8 mouse cellular contexts compared by ENCODE assay signal in genomic region chr17:56474831-56475581, GRCm38 (mm10). TPM values are rescaled to one million over a fixed set of nuclear protein-coding genes. Genes with fewer than 3 reads are reported as not detected.
DNase-seq lines count a peak whose midpoint lies in the region; ATAC-seq lines count a peak whose summit lies in the region.

No protein-coding gene starts in this region.

- no peak overlapping the region; the same call in 1 of the 2 replicates for H3K27ac ChIP-seq in embryonic facial prominence, embryonic 13.5 days
- peak overlapping the region; percentile 92 for H3K27ac ChIP-seq in hindbrain, embryonic 15.5 days (replicated peaks)
- H3K27ac ChIP-seq in liver, embryonic 16.5 days (ENCODE audit: low read length) = no peak overlapping the region

- peaks cover 66% of the 10 kb centered on the region for H3K4me1 ChIP-seq in embryonic facial prominence, embryonic 13.5 days
- H3K4me1 ChIP-seq in hindbrain, embryonic 15.5 days (replicated peaks) = peaks cover 46% of the 10 kb centered on the region
- peaks cover 32% of the 10 kb centered on the region for H3K4me1 ChIP-seq in liver, embryonic 16.5 days (ENCODE audit: control insufficient read depth, low read depth, low read length)

- WGBS in embryonic facial prominence, embryonic 13.5 days = 1% methylated on average over 24 of the region's 24 CpGs
- WGBS in hindbrain, embryonic 15.5 days = under 1% methylated on average over 24 of the region's 24 CpGs
- 2% methylated on average over 24 of the region's 24 CpGs for WGBS in liver, embryonic 16.5 days (ENCODE audit: insufficient replicate concordance)

- peak overlapping the region; percentile 97 for H3K4me2 ChIP-seq in embryonic facial prominence, embryonic 13.5 days
- peak overlapping the region; percentile 98 for H3K4me2 ChIP-seq in hindbrain, embryonic 15.5 days
- H3K4me2 ChIP-seq in liver, embryonic 16.5 days (ENCODE audit: low read depth, low read length) = peak overlapping the region; percentile 70

- peaks cover 53% of the 10 kb centered on the region for H3K27me3 ChIP-seq in embryonic facial prominence, embryonic 13.5 days
- H3K27me3 ChIP-seq in hindbrain, embryonic 15.5 days = no peaks in the 10 kb centered on the region
- peaks cover 71% of the 10 kb centered on the region for H3K27me3 ChIP-seq in liver, embryonic 16.5 days (ENCODE audit: control insufficient read depth, insufficient read depth, low read depth, low read length)

- ATAC-seq in CD4-positive, CD25-positive, alpha-beta regulatory T cell, adult 4 months = no peak
- ATAC-seq in embryonic facial prominence, embryonic 13.5 days (ENCODE audit: insufficient number of reproducible peaks, insufficient read depth, low FRiP score, low TSS enrichment, low read depth) = no peak
- peak; percentile 11; the same call in 1 of the 2 replicates for ATAC-seq in hindbrain, embryonic 15.5 days (ENCODE audit: low FRiP score, low read depth)
- no peak for ATAC-seq in liver, embryonic 16.5 days (ENCODE audit: low read depth)

- no peaks in the 10 kb centered on the region for H3K36me3 ChIP-seq in embryonic facial prominence, embryonic 13.5 days
- no peaks in the 10 kb centered on the region for H3K36me3 ChIP-seq in hindbrain, embryonic 15.5 days
- no peaks in the 10 kb centered on the region for H3K36me3 ChIP-seq in liver, embryonic 16.5 days (ENCODE audit: control insufficient read depth, insufficient read depth)

- H3K4me3 ChIP-seq in embryonic facial prominence, embryonic 13.5 days = peak overlapping the region; percentile 79
- H3K4me3 ChIP-seq in hindbrain, embryonic 15.5 days = peak overlapping the region; percentile 88
- H3K4me3 ChIP-seq in liver, embryonic 16.5 days (ENCODE audit: low read depth, low read length) = peak overlapping the region; percentile 58

- DNase-seq in CD4-positive, CD25-positive, alpha-beta regulatory T cell, adult 2 months (ENCODE audit: low read depth, low spot score) = peak; percentile 41
- DNase-seq in B cell, adult 2 months = peak; percentile 45 to 54
- peak; percentile 63 for DNase-seq in retina, postnatal 7 days (ENCODE audit: low read depth, low spot score)
- DNase-seq in ovary, postnatal 10 days (ENCODE audit: low spot score) = no peak

- H3K9me3 ChIP-seq in embryonic facial prominence, embryonic 13.5 days = no peaks in the 10 kb centered on the region
- H3K9me3 ChIP-seq in hindbrain, embryonic 15.5 days = no peaks in the 10 kb centered on the region
- peaks cover 2% of the 10 kb centered on the region; the same call in 1 of the 2 replicates for H3K9me3 ChIP-seq in liver, embryonic 16.5 days (replicated peaks; ENCODE audit: control insufficient read depth, low read length)

- H3K9ac ChIP-seq in embryonic facial prominence, embryonic 13.5 days = peak overlapping the region; percentile 87
- peak overlapping the region; percentile 99 for H3K9ac ChIP-seq in hindbrain, embryonic 15.5 days
- H3K9ac ChIP-seq in liver, embryonic 16.5 days (ENCODE audit: low read depth, low read length) = no peak overlapping the region

RNA-seq across cellular contexts. Expression of gene Ptprs, which starts 1.3 kb away (rescaled TPM):
- polyA plus RNA-seq in CD4-positive, CD25-positive, alpha-beta regulatory T cell, adult 4 months (2017; shearing (Covaris generic)) = 1 to 10 TPM; 5.5 to 8.9 TPM
- 120 and 121 TPM in 2 replicates for polyA plus RNA-seq in embryonic facial prominence, embryonic 13.5 days (2015; fragmentation: Nextera tagmentation; extraction: Ambion mirVana)
- 277 and 302 TPM in 2 replicates for polyA plus RNA-seq in hindbrain, embryonic 15.5 days (2015; fragmentation: Nextera tagmentation; extraction: Ambion mirVana)
- 3.9 and 5.3 TPM in 2 replicates for polyA plus RNA-seq in liver, embryonic 16.5 days (2015; fragmentation: Nextera tagmentation; extraction: Ambion mirVana)

RNA-seq across cellular contexts. Expression of gene Znrf4, which starts 37.2 kb away (rescaled TPM):
- polyA plus RNA-seq in CD4-positive, CD25-positive, alpha-beta regulatory T cell, adult 4 months (2017; shearing (Covaris generic)) = not detected
- not detected in 2 replicates for polyA plus RNA-seq in embryonic facial prominence, embryonic 13.5 days (2015; fragmentation: Nextera tagmentation; extraction: Ambion mirVana)
- polyA plus RNA-seq in hindbrain, embryonic 15.5 days (2015; fragmentation: Nextera tagmentation; extraction: Ambion mirVana) = 0.17 TPM in 1 of 2 replicates, not detected in the other
- not detected in 2 replicates for polyA plus RNA-seq in liver, embryonic 16.5 days (2015; fragmentation: Nextera tagmentation; extraction: Ambion mirVana)

Comparison
In these comparisons a context has a peak if more than half of its experiments do, and no peak if none do; other contexts are left out.
1. RNA of gene Ptprs, which starts 1.3 kb away (polyA plus RNA-seq): 277 to 302 TPM in hindbrain, embryonic 15.5 days and 120 to 121 TPM in embryonic facial prominence, embryonic 13.5 days; 5.5 to 8.9 TPM in CD4-positive, CD25-positive, alpha-beta regulatory T cell, adult 4 months and 3.9 to 5.3 TPM in liver, embryonic 16.5 days; every median in the first group is over 10 times any median in the second.
2. Peak in every context shown above with its lines, with median percentiles within 50 percentile points of each other: H3K4me2 ChIP-seq and H3K4me3 ChIP-seq.